Mouse (Mus musculus) adrenal gland, postnatal 4 days (tissue): Measurements from ENCODE around the gene Nfkbia. TPM values are rescaled to one million over a fixed set of nuclear protein-coding genes. Genes with fewer than 3 reads are reported as not detected.

Experiments
- DNase-seq, 2 experiments: peaks; one replicate each; pipeline ENCODE4 v3.0.0; 2021 to 2022; ENCODE audit warnings: low spot score in 2 of 2, mixed read lengths in 2 of 2
- long read RNA-seq, 2 experiments: library from polyadenylated mRNA; stranded (forward); transcript quantifications; one replicate each; pipeline ENCODE4 v2.0.0; 2021
- total RNA-seq, 2 experiments: library from RNA; stranded (reverse); gene quantifications; 2 replicates each; pipeline ENCODE4 v1.2.3; 2021

Nfkbia gene
- total RNA-seq: 100 to 1,000 TPM; 108 to 131 TPM
- long read RNA-seq, experiment 1, transcript Nfkbia-201 (6 exons, 1,578 nt): major isoform, 157 of 182 reads
- long read RNA-seq, experiment 1, partial matches to known transcripts: 18 of 182 reads
- long read RNA-seq, experiment 1, other reads (novel, unspliced or antisense): 7 of 182 reads
- long read RNA-seq, experiment 2, transcript Nfkbia-201 (6 exons, 1,578 nt): major isoform, 184 of 222 reads
- long read RNA-seq, experiment 2, partial matches to known transcripts: 28 of 222 reads
- long read RNA-seq, experiment 2, other reads (novel, unspliced or antisense): 10 of 222 reads

DNA sequence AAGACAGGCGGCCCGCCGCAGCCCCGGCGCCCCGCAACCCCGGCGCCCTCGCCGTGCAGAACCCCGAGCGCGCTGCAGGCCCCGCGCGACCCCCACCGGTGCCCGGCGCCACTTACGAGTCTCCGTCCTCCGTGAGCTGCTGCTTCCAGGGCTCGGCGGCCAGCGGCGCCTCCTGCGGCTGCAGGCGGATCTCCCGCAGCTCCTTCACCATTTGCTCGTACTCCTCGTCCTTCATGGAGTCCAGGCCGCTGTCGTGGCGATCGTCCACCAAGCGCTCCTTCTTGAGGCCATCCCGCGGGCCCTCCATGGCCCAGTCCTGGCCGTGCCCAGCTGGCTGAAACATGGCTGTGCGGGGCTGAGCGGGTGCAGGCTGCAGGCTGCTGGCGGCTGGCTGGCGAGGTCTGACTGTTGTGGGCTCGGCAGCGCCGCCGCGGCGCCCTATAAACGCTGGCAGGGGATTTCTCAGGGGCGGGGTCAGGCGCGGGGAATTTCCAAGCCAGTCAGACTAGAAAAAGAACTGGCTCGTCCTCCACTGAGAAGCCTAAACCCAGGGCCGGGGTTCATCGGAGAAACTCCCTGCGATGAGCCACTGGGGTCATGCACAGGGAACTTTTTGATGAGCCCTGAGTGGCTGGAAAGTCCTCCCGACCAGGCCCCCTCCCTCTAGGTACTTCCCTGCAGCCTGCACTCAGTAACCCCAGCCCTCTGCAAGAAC lies at the start of gene Nfkbia:
Gene Nfkbia, minus strand, starts transcription at position 464 of the 715 bp plus-strand sequence.
- peak; percentile 94 to 98 for DNase-seq

DNA sequence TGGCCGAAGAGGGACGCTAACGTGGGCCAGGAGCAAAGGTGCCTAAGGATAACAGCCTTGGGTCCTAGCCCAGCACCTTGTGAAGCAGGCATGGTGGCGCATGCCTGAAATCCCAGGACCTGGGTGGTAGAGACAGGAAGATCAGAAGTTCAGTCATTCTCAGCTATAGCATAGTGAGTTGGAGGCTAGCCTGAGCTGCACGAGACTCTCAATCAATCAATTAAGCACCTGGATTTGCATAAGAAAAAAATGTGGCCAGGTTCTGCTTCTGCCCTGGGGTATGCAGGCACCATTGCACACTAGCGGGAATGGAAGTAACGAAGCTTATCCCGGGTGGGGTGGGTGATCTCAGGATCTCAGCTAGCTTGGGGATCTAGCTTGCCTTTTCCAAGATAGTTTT lies 46.7 kb upstream of the Nfkbia start:
- no peak for DNase-seq

DNA sequence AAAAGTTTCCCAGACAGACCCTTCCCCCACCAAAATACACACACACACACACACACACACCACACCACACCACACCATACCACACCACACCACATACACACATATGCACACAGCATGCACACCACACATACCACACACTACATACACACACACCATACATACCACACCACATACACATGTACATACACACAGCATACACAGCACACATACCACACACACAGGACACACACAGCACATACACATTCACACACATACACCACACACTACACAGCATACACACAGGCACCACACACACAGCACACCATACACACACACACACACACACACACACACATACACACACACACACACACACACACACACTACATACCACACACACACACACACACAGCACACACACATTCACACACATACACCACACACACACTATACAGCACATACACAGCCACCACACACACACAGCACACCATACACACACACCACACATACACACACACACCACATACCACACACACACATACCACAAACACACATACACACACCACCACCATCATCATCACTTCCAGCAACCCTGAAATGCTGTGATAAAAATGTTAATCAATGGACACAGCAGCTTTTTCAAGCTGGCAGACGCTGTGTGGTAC lies 46.0 kb upstream of the Nfkbia start:
- no peak for DNase-seq

DNA sequence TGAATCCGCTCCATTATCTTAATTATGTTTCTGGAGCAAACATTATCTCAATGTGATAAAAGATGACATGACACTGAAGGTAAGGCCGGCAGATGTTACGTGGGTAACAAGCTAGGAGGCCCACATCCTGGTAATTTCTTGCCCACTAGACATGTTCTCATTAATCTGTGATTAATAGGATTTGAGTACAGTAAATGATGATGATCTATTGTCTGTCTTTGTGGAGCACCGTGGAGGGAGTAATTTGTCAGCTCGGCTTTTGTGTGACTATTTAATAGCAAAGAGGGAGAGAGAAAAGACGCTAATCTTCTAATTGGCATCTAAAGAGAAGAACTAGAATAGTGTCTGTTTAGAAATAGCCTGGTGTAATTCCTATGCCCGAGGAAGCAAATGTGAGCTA lies 45.3 kb upstream of the Nfkbia start:
- DNase-seq: no peak

DNA sequence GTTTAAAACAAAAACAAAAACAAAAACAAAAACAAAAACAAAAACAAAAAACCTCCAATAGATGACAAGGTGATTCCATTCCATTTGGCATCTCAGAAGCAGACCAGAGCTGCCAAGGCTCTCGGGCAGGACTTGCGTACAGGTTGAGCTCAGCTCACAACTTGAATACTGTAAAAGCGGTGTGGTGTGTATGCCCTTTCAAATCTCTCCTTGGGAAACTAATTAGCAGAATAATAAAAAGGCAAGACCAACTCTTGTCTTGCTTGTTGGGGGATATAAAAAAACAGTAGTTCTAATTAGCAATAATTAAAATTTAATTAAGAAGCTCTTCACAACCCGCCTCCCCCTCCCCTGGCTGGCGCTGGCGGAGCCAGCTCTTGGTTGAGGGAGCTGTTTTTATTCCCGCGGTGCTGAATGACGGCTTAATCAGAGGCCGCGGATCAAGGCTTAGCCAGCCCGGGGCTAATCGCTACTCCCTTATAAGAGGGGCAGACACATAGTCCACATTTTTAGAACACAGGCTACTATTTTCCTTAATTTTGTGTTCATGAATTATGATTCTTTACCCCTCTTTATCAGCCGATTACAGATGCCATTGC lies 44.2 kb upstream of the Nfkbia start:
- DNase-seq: no peak

DNA sequence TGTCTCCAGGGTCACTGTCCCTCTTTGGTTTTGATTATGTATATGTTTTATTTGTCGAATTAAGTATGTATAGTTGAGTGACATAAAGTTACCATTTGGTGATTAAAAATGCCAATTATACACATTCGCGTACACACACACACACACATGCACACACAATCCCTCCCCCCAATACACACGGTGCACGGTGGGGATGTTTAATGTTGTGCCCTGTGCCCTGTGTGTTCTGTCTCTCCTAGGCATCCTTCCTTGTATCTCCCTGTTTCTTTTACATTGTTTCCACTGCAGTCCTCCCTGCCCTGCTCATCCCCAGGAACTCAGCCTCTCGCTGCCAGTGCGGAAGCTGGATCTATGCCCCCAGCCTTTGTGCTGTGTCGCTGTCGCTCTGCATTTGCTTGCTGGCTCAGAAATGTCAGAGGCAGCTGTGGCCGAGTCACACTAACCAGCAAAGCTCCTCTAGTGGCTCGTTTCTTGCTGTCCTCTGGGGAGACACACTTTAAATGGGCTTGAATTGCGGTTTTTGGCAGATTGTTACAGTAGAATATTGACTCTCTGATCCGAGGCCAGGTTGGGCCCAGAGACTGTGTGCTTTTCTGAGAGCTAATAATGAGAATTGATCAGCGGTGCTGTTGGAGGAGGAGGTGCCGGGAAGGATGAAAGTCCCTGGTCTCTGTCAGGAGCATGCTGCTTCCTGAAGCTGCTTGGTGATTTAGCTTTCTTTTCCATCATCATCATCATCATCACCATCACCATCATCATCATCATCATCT lies 34.7 kb upstream of the Nfkbia start:
- DNase-seq: no peak

DNA sequence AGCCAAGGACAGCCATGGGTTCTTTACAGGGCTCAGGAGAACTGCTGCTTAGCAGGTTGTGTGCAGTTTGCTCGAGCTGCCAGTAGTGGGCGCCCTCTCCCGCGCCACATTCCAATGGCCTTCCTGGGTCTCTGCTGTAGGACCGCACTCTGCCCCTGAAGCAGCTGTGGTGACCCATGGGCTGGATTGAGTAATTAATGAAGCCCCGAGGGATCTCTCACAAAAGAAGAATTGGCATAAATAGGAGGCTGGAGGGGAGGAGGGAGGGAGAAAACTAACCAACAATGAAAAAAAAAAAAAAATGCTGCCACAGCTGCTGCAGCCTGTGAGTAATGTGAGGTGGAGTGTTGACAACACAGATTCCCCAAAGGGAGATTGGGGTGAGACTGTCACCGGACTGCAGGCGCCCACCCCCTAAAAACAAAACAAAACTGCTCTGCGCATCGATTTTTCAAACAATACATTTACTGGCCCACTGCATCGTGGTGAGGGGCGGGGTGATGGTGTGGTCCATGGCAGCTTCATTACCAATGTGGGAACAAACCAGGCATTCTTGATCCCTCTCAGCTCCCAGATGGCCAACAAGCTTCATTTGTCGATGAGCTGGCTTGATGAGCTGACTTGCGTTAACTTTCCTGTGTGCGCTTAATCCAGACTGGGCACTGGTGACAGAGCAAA lies 25.8 kb upstream of the Nfkbia start:
- peak; percentile 20 to 26 for DNase-seq

DNA sequence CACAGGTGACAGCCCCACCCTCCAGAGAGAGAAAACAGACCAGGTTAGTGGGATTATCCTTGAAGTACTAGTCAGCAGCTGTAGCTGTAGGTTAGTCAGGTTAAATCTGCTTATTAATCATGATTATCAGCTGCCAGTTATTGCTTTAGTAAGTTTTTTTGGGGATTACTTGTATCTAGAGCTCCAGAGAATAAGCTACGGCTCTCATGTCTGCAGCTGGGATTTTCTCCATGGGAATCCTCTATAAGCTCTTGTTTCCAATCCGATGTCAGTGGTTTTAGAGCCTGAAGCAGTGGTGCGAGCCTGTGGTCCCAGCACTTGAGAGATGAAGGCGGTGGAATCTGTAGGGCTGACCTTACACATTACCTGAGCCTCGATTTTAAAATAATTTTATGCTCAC lies 16.4 kb upstream of the Nfkbia start:
- DNase-seq: no peak

DNA sequence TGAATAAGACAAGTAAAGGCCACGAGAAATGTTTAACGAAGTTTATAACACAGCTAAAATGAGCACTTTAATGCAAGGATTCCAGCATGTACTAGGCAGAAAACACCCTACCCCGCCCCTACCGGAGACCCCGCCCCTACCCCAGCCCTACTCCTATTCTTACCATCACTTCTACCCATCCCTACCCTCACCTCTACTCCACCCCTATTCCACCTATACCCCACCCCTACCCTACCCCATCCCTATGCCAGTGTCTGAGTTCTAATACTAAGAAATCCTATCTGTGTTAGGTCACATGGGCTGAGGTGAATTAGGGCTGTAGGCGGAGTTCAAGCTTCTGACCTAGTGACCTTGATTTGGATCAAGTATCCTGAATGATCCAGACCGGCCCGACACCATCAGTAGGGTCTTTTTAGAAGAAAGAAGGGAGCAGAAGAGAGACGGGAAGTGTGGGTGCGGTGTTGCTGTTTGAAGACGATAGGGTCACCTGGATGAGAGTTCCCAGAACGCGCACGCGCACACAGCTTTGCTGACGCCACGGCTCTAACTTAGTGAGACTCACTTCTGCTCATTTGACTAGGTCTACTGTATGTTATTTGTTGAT lies 15.0 kb upstream of the Nfkbia start:
- no peak for DNase-seq

DNA sequence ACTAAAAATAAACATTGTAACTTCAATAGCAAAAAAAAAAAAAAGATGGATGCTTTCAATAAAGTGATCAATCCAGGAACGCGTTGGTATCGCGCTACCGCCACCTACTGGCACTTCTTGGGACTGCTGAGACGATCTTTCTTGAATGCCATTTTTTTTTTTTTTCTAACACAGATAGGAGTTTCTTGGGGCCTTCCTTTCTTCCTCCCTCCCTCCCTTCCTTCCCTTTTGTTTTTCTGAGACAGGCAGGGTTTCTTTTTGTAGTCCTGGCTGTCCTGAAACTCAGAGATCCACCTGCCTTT lies 13.5 kb upstream of the Nfkbia start:
- DNase-seq: no peak

DNA sequence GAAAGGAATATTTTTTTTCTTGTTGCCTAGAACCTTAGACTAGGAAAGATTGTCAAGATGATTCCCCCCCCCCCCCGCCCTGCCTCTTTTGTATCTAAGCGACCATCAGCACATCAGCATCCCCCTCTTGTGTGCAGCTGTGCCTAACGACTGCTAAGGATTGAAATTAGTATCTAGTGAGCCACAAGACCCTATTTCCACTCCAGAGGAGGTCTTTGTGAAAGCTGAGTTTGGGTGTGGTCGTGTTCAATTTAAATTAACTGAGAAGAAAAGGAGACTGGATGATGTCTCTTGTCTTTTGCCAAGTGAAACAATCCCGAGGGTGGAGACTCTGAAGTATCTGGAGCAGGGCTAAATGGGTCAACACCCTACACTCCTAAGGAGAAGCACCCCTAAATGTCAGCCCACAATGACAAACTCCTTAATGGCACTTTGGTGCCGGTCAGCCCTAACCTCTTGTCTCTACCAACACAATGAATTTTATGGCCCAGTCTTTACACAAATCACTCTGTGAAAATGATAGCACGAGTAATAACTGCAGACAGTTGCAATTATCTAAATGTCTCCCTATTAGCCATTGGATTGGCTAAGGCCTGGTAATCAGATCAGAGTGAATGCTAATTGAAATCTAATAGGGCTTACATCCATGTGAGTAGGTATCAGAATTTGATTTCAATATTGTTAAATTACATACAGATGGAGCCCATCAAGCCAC lies 13.0 kb upstream of the Nfkbia start:
- DNase-seq: no peak

DNA sequence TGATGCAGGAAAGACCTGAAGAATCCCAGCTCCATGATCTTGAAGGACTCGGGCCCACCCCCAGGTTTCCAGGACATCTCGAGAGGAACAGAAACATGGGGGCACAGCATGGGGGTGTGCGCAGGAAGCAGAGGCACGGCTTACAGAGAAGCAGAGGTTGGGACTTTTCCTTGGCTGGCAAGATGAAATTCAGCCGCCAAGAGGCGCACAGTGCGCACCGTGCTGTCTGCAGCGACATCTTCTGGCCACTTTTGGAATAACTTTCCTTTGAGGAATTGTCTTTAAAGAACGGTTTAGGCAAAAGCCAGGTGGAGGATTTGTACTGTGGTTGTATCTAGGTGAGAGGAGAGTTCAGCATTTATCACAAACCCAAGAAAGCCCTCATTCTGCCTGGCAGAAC lies 6.6 kb upstream of the Nfkbia start:
- DNase-seq: peak; percentile 47 to 56

DNA sequence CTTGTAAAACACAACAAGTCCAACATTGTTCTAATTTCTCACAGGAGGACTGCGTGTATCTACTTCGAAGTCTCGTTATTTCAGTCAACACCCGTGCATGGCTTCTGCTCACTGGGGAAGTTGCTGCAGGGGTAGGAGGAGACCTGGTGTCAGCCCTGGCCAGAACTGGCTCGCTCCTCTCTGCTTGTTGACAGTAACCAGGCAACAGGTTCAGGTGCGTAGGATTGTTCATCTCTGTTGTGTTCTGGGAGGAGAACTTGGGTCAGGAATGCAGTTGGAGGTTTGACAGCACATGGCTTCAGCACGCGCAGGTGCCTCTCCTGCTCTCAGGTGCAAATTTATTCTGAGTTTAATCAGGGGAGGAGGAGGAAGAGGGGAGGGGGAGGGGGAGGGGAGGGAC lies 5.3 kb upstream of the Nfkbia start:
- DNase-seq: no peak

DNA sequence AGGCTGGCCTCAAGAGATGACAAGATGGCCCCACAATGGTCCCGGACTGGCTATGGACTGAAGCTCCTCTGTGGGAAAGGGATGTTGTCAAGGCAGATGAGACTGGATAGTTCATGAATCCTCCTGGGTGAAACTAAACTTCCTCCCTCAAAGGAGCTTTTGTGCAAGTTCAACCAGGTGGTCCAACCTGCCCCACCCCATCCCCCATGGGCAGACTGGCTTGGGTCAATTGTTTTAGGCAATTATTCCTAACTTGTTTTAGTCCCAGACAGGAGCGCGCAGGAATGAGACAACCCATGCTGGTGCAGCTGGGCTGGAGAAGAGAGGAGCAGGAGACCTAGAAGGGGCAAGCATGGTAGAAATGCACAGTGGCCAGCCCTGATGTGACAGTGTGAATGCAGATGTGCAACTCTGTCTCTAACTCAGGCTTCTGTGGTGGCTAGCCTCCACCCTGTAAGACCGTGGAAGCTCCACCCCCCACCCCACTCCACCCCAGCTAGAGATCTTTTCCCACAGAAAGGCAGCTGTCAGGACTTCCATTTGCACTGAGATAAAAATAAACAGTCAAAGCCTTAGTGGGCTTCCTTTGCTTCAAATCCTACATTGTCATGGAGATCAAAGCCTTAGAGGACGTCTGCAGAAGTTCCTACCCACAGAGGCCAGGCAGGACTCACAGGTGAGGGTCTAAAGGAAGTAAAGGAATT lies 3.6 kb upstream of the Nfkbia start:
- DNase-seq: no peak

DNA sequence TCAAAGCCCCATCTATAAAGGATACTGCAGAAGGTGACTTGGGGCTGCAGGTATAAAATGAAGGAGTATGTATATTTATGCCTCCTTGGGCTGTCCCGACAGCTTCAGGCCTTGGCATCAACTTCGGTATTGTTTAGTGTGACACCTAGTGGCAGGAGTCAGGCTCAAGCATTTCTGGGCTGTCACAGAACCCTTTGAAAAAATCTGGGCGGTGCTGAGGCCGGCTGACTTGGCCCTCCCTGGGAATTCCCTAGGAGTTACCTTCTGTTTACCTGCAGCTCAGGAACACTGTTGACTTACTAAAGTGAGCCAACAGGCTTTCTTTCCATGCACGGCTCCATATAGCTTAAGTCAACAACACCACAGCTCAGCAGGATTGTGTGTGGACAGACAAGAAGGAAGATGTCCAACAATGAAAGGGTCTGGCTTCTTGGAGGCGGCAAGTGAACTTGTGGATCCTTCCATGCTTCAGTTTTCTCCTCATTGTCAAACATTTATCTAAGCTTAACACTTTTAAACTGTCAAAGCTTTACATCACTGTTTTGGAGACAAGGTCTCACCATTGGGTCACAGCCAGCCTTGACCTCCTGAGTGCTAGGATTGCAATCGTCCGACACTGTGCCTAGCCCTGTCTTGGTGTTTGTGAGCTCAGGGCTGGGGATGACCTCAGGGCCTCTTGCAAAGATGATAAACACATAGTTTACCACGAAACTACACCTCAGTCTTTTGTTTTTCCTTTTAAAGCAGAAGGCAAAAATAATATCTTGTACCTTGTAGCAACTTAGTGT lies 2.9 kb upstream of the Nfkbia start:
- DNase-seq: peak in 1 of 2 experiments; percentile 30

DNA sequence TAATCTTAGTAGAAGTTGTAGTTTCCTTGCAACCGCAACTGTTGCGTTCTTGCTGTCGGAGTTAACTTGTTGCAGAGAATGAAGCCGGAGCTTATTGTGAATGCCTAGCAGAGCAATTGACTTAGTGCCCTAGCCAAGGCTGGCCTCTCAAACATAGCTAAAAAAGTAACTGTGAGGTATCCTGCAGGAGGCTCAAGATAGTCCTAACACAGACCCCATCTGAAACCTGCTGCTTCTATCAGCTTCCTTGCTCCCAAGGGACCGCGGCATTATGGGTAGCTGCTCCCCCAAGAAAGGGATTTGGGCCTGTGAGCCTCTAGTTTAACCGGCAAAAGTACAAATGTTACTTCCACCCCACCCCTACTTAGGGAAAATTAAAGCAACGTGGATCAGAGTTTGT lies 934 bp upstream of the Nfkbia start:
- DNase-seq: no peak

DNA sequence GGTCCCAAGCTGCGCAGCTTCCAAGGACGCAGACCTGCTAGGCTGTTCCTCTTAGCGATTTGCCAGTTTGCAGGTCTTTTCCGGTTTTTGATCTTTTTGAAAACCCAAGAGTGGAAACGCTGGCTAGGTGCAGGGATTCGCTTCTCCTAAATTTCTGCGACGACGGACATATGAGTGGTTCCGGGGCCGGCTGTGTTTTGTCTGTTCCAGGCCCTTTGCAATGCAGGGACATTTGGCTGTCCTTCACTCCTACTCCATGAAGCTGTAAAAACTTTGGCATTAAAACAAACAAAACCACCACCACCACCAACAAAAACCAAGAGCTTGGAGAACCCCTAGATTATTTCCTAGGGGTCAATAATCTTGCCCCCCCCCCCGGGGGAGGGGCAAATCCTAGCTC lies 494 bp upstream of the Nfkbia start:
- DNase-seq: no peak

DNA sequence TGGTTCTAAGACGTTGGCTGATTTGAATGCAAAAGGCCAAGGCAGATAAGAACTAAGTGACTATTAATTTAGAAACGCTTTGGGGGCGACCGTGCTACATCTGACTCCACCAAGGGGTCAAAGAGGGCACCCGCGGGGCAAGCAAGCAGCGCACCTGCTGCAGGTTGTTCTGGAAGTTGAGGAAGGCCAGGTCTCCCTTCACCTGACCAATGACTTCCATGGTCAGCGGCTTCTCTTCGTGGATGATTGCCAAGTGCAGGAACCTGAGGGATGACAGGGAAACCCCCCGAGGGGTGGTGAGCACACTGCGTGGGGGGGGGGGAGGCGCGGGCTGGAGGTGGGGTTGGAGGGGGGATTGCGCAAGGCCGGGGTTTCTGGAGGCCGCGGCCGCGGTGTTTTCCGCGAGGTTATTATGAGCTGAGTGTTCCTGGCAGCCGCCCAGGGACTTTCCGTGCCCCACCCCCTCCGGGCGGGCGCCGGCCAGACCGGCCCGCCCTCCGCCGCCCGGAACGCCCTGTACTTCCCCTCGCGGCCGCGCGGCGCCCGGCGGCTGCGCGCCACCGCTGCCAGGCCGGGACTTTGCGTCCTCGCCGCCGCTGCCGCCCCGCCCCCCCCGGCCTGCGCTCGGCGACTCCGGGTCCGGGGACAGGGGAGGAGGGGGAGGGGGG lies 797 bp downstream of the Nfkbia start:
- peak; percentile 91 to 97 for DNase-seq
